Mouse (Mus musculus) 3T3-L1 (cell line): ENCODE data around the gene Hat1.

ENCODE experiments used
- DNase-seq: peaks from one replicate; pipeline ENCODE4 v3.0.0-alpha.2; 2015; ENCODE audit warnings: low read depth, low spot score

Gene Hat1

GRCm38 (mm10) chr2:71462553-71462952 is 73.8 kb downstream of the Hat1 start:
- DNase-seq = no peak

- DNase-seq = no peak
Observed at GRCm38 (mm10) chr2:71466103-71466502, 77.3 kb downstream of the Hat1 start.

GRCm38 (mm10) chr2:71466861-71467450 is 78.2 kb downstream of the Hat1 start:
- DNase-seq = no peak

DNA sequence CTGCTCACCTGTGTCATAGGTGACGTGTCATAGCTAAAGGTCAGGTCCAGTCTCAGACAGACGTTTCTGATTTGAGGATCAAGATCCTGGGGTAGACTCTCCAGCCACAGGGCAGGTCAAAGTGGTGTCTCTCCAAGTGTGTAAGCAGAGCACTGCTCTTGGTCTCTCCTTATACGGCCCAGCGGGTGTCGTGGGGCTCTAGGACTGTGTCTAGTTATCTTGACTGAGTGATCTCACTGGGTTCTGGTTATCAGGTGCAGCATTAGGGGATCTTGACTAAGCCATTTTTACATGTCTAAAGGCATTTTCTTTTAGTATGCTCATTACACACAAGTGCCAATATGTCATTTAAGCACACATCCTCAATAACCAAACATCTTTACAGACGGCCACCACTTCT is 82.3 kb downstream of the Hat1 start:
- no peak for DNase-seq

- peak; percentile 23 for DNase-seq
Observed at GRCm38 (mm10) chr2:71473830-71474229, 85.1 kb downstream of the Hat1 start.

DNA sequence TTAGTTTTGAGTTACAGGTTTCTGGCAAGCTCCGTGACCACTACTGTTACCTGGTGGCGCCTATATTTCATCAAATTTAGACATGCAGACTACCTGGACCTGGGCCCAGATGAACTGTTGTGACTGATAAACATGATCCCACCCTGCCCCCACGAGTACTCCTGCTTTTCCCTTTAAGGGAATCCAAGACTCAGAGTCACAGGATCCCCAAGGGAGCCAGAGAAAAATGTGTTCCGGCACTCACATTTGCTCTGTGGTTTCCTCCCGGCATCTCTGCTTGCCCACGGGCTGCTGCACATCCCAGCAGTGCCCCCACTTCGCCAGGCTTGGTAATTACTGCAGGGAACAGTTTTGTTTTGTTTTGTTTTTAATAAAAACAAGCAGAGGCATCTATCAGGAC is 85.6 kb downstream of the Hat1 start:
- peak; percentile 96 for DNase-seq

GRCm38 (mm10) chr2:71475311-71475710 is 86.6 kb downstream of the Hat1 start:
- no peak for DNase-seq

DNA sequence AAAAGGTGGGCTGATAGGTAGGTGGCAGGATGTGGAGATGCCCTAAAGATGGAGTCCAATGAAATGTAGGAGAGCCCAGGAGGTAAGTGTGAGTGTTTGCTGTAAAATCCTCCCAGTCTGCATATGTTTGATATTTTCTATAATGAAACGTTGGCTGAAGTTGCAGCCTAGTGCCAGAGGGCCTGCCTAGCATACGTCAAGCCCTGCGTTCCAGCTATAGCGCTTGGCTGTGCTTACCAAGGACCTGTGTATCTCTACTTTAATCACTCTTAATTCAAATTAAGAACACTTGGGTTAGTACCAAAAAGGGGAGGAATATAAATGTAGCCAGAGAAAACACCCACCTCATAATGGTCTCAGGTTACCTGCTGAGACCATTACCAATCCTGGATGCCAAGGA is 87.0 kb downstream of the Hat1 start:
- DNase-seq = no peak

DNA sequence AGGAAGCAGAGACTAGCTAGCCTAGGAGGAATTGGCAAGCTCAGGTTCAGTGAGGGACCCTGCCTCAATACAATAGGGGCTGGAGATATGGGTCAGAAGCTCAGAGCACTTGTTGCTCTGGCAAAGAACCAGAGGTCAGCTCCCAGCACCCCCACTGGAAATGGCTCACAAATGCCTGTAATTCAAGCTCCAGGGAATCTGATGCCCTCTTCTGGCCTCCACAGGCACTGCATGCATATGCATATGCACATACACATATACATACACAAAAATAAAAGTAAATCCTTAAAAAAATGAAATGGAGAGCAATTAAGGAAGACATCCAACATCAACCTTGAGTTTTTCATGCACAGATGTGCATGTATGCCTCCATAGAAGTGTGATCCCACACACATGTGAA is 89.0 kb downstream of the Hat1 start:
- no peak for DNase-seq

GRCm38 (mm10) chr2:71479917-71480316 is 91.2 kb downstream of the Hat1 start:
- DNase-seq = no peak

- peak; percentile 55 for DNase-seq
Observed at GRCm38 (mm10) chr2:71481825-71482224, 93.1 kb downstream of the Hat1 start.

- no peak for DNase-seq
Observed at GRCm38 (mm10) chr2:71483046-71483716, 94.4 kb downstream of the Hat1 start.

GRCm38 (mm10) chr2:71483717-71484066 is 94.9 kb downstream of the Hat1 start:
- DNase-seq = no peak
